Mouse (Mus musculus) urinary bladder, postnatal 25 days (tissue): Measurements from ENCODE around the gene Pgm3.

ENCODE experiments used
- DNase-seq: peaks from one replicate; pipeline ENCODE4 v3.0.0; 2022; ENCODE audit warnings: low spot score

The Pgm3 gene

GRCm38 (mm10) chr9:86569314-86569910 is 2.2 kb downstream of the Pgm3 start:
- DNase-seq, result no peak

- no peak for DNase-seq
Observed at GRCm38 (mm10) chr9:86560543-86560942, 11.1 kb downstream of the Pgm3 start.

GRCm38 (mm10) chr9:86554641-86555040 is 17.0 kb downstream of the Pgm3 start:
- no peak for DNase-seq

GRCm38 (mm10) chr9:86553886-86554285 is 17.8 kb downstream of the Pgm3 start:
- DNase-seq, result no peak

- no peak for DNase-seq
Observed at GRCm38 (mm10) chr9:86550717-86551116, 20.9 kb downstream of the Pgm3 start.

GRCm38 (mm10) chr9:86549637-86550162 is 21.9 kb downstream of the Pgm3 start:
- DNase-seq, result no peak

- DNase-seq, result no peak
Observed at GRCm38 (mm10) chr9:86544559-86544958, 27.1 kb downstream of the Pgm3 start.

GRCm38 (mm10) chr9:86543451-86543850 is 28.2 kb downstream of the Pgm3 start:
- no peak for DNase-seq

- no peak for DNase-seq
Observed at GRCm38 (mm10) chr9:86534071-86534470, 37.6 kb downstream of the Pgm3 start.

GRCm38 (mm10) chr9:86525600-86525999 is 46.0 kb downstream of the Pgm3 start:
- no peak for DNase-seq

GRCm38 (mm10) chr9:86522335-86522734 is 49.3 kb downstream of the Pgm3 start:
- DNase-seq, result no peak

- DNase-seq, result no peak
Observed at GRCm38 (mm10) chr9:86514798-86515197, 56.8 kb downstream of the Pgm3 start.

GRCm38 (mm10) chr9:86514390-86514789 is 57.3 kb downstream of the Pgm3 start:
- DNase-seq, result no peak

GRCm38 (mm10) chr9:86513733-86514132 is 57.9 kb downstream of the Pgm3 start:
- DNase-seq, result no peak

- DNase-seq, result no peak
Observed at GRCm38 (mm10) chr9:86507437-86507836, 64.2 kb downstream of the Pgm3 start.
